Mouse (Mus musculus): ENCODE data around the gene Gm44973.

- TF ChIP-seq CTCF (IDR thresholded peaks at IDR 0.05; ENCODE audit: low read depth) (no peak), EP300 (IDR thresholded peaks at IDR 0.05; ENCODE audit: low read depth) (no peak)
These were observed 19.0 kb upstream of the Gm44973 start, which contains the start of gene Zfp579 for GRCm38 (mm10) chr7:4996003-4996895.
